ENCODE assay signal across 22 mouse cellular contexts in the genomic region with DNA sequence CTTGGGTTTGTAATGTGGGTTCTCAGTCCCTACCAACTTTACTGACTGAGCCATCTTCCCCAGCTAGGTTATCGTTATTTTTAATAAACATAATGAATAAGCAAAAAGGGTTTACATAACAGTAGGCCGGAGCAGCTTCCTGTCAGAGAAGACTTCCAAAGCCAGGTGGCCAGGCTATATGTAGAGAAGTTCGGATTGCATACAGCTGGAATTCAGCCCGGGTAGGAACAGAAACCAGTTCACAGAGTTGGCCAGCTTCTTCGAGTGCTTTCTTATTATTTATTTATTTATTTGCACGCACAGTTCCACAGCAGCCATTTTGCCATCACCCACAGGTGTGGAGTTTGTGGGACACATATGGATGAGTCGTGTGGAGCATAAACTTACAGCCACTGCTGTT. TPM values are rescaled to one million over a fixed set of nuclear protein-coding genes. Genes with fewer than 3 reads are reported as not detected.
DNase-seq lines count a peak whose midpoint lies in the region; ATAC-seq and TF ChIP-seq lines count a peak whose summit lies in the region.
"Had no signal": no experiment of that assay in that cellular context is flagged by ENCODE, and none has a peak within 500 bp of the region (broad histone marks: within the 10 kb centered on the region; RNA-seq: fewer than 3 reads in every experiment).

No protein-coding gene starts in this region.

- H3K27me3 ChIP-seq in lung, embryonic 14.5 days (ENCODE audit: insufficient read depth, low read length), result no peaks in the 10 kb centered on the region
- no peaks in the 10 kb centered on the region for H3K27me3 ChIP-seq in embryonic facial prominence, embryonic 13.5 days
- H3K27me3 ChIP-seq in intestine, embryonic 16.5 days (replicated peaks; ENCODE audit: control insufficient read depth, insufficient read depth, low read length), result no peaks in the 10 kb centered on the region
- no peaks in the 10 kb centered on the region for H3K27me3 ChIP-seq in small intestine, adult 2 months (ENCODE audit: control insufficient read depth, insufficient read depth, low read length)
- H3K27me3 ChIP-seq in hindbrain, embryonic 14.5 days (ENCODE audit: control insufficient read depth, insufficient read depth, low read length), result no peaks in the 10 kb centered on the region
- H3K27me3 ChIP-seq: heart, embryonic 13.5 days; midbrain, embryonic 13.5 days had no signal

- TF ChIP-seq CTCF in lung, embryonic 14.5 days (IDR thresholded peaks at IDR 0.05; ENCODE audit: low read depth), result no peak
- no peak for TF ChIP-seq CTCF in lung, adult 2 months (IDR thresholded peaks at IDR 0.05; ENCODE audit: insufficient read depth, low read length)
- no peak for TF ChIP-seq CTCF in small intestine, adult 2 months (IDR thresholded peaks at IDR 0.05; ENCODE audit: extremely low read depth, insufficient read length, insufficient replicate concordance, low read depth, low read length)

- peak overlapping the region; percentile 86 for H3K27ac ChIP-seq in lung, embryonic 14.5 days (ENCODE audit: low read depth)
- H3K27ac ChIP-seq in embryonic facial prominence, embryonic 13.5 days, result 0 out of 2 replicates have a peak overlapping the region, but pooled peaks have one; percentile 83
- peak overlapping the region; percentile 52 for H3K27ac ChIP-seq in intestine, embryonic 16.5 days (ENCODE audit: low read length)
- 0 out of 2 replicates have a peak overlapping the region, but pooled peaks have one; percentile 48 for H3K27ac ChIP-seq in small intestine, adult 2 months (ENCODE audit: insufficient read depth, low read depth, low read length)
- H3K27ac ChIP-seq in hindbrain, embryonic 14.5 days, result no peak overlapping the region
- H3K27ac ChIP-seq: heart, embryonic 13.5 days; hindbrain, embryonic 10.5 days; left cerebral cortex, adult 2 months; midbrain, embryonic 13.5 days had no signal

- no peaks in the 10 kb centered on the region for H3K9me3 ChIP-seq in lung, embryonic 14.5 days (ENCODE audit: low read depth, low read length)
- no peaks in the 10 kb centered on the region for H3K9me3 ChIP-seq in embryonic facial prominence, embryonic 13.5 days
- no peaks in the 10 kb centered on the region for H3K9me3 ChIP-seq in intestine, embryonic 16.5 days (ENCODE audit: control insufficient read depth, low read length)
- no peaks in the 10 kb centered on the region for H3K9me3 ChIP-seq in hindbrain, embryonic 14.5 days (ENCODE audit: control insufficient read depth, low read length)
- H3K9me3 ChIP-seq: heart, embryonic 13.5 days; hindbrain, embryonic 10.5 days; midbrain, embryonic 13.5 days had no signal

- 54% methylated on average over 7 of the region's 7 CpGs for whole genome bisulfite sequencing in lung, embryonic 14.5 days
- 59% methylated on average over 7 of the region's 7 CpGs for whole genome bisulfite sequencing in lung, adult 2 months
- WGBS in embryonic facial prominence, embryonic 13.5 days, result 79% methylated on average over 7 of the region's 7 CpGs
- 58% methylated on average over 7 of the region's 7 CpGs for WGBS in intestine, embryonic 16.5 days
- 74% methylated on average over 7 of the region's 7 CpGs for WGBS in small intestine, adult 2 months
- WGBS in hindbrain, embryonic 14.5 days, result 89% methylated on average over 7 of the region's 7 CpGs

- H3K9ac ChIP-seq in lung, embryonic 14.5 days, result no peak overlapping the region
- H3K9ac ChIP-seq in embryonic facial prominence, embryonic 13.5 days, result no peak overlapping the region
- H3K9ac ChIP-seq in intestine, embryonic 16.5 days (ENCODE audit: low read depth, low read length), result no peak overlapping the region
- H3K9ac ChIP-seq in hindbrain, embryonic 14.5 days, result no peak overlapping the region
- H3K9ac ChIP-seq: forebrain, postnatal 0 days; heart, embryonic 13.5 days; midbrain, embryonic 13.5 days had no signal

- peaks cover 14% of the 10 kb centered on the region for H3K4me1 ChIP-seq in lung, embryonic 14.5 days (ENCODE audit: insufficient read depth)
- peaks cover 9% of the 10 kb centered on the region for H3K4me1 ChIP-seq in lung, adult 2 months (ENCODE audit: control insufficient read depth, insufficient read depth, low read length)
- H3K4me1 ChIP-seq in embryonic facial prominence, embryonic 13.5 days, result peaks cover 32% of the 10 kb centered on the region
- H3K4me1 ChIP-seq in intestine, embryonic 16.5 days (ENCODE audit: control insufficient read depth, insufficient read depth, low read length), result peaks cover 7% of the 10 kb centered on the region
- peaks cover 6% of the 10 kb centered on the region for H3K4me1 ChIP-seq in small intestine, adult 2 months (ENCODE audit: control insufficient read depth, insufficient read depth, insufficient read length, low read length)
- H3K4me1 ChIP-seq in hindbrain, embryonic 14.5 days (replicated peaks; ENCODE audit: control insufficient read depth, insufficient read depth, low read length), result no peaks in the 10 kb centered on the region; the same call in 1 of the 2 replicates
- H3K4me1 ChIP-seq: midbrain, embryonic 13.5 days had no signal

- no peak overlapping the region for H3K4me2 ChIP-seq in lung, embryonic 14.5 days
- no peak overlapping the region for H3K4me2 ChIP-seq in embryonic facial prominence, embryonic 13.5 days
- H3K4me2 ChIP-seq in intestine, embryonic 16.5 days (ENCODE audit: low read depth, low read length), result no peak overlapping the region
- H3K4me2 ChIP-seq in hindbrain, embryonic 14.5 days (replicated peaks), result no peak overlapping the region
- H3K4me2 ChIP-seq: heart, embryonic 13.5 days; midbrain, embryonic 13.5 days had no signal

- no peak overlapping the region for H3K4me3 ChIP-seq in lung, embryonic 14.5 days (ENCODE audit: low read depth, low read length)
- no peak overlapping the region for H3K4me3 ChIP-seq in lung, adult 2 months (replicated peaks; ENCODE audit: extremely low read depth, low read depth, low read length)
- no peak overlapping the region for H3K4me3 ChIP-seq in embryonic facial prominence, embryonic 13.5 days
- H3K4me3 ChIP-seq in intestine, embryonic 16.5 days (ENCODE audit: low read length), result no peak overlapping the region
- H3K4me3 ChIP-seq in small intestine, adult 2 months (ENCODE audit: low read depth, low read length), result no peak overlapping the region
- H3K4me3 ChIP-seq in hindbrain, embryonic 14.5 days (replicated peaks; ENCODE audit: low read length), result no peak overlapping the region
- H3K4me3 ChIP-seq: heart, embryonic 13.5 days; hindbrain, embryonic 10.5 days; left cerebral cortex, adult 2 months; midbrain, embryonic 13.5 days had no signal

- peak; percentile 50 for DNase-seq in lung, embryonic 14.5 days
- DNase-seq in lung, adult 2 months, result no peak
- no peak for DNase-seq in hindbrain, embryonic 14.5 days (ENCODE audit: low spot score)
- DNase-seq in right cerebral cortex, postnatal 10 days (ENCODE audit: low spot score in 2 of 2), result no peak
- no peak for DNase-seq in adrenal gland, adult 18-20 months (ENCODE audit: low spot score in 2 of 2)
- DNase-seq: adrenal gland, postnatal 10 days; cerebellum, adult 8-10 months; embryo, embryonic 11 days; forebrain, postnatal 0 days; gastrocnemius, postnatal 36 days; kidney, adult 11 months; kidney, postnatal 25 days; liver; lung, postnatal 14 days; thymus, postnatal 36 days had no signal

- ATAC-seq in lung, embryonic 14.5 days (ENCODE audit: insufficient read depth), result no peak
- ATAC-seq in embryonic facial prominence, embryonic 13.5 days (ENCODE audit: insufficient number of reproducible peaks, insufficient read depth, low FRiP score, low TSS enrichment, low read depth), result no peak
- ATAC-seq in intestine, embryonic 16.5 days, result peak; percentile 25; the same call in 1 of the 2 replicates
- no peak for ATAC-seq in hindbrain, embryonic 14.5 days (ENCODE audit: low FRiP score)
- ATAC-seq: forebrain, postnatal 0 days; midbrain, embryonic 13.5 days had no signal

- no peak for TF ChIP-seq POLR2A in lung, adult 2 months (IDR thresholded peaks at IDR 0.05; ENCODE audit: borderline replicate concordance, extremely low read depth, low read depth, low read length)
- TF ChIP-seq POLR2A in small intestine, adult 2 months (IDR thresholded peaks at IDR 0.05; ENCODE audit: low read depth, low read length), result no peak

- H3K36me3 ChIP-seq in lung, embryonic 14.5 days (ENCODE audit: insufficient read depth), result peaks cover 67% of the 10 kb centered on the region
- H3K36me3 ChIP-seq in embryonic facial prominence, embryonic 13.5 days, result peaks cover 66% of the 10 kb centered on the region
- H3K36me3 ChIP-seq in intestine, embryonic 16.5 days (ENCODE audit: control insufficient read depth, insufficient read depth, low read length), result peaks cover 15% of the 10 kb centered on the region
- peaks cover 25% of the 10 kb centered on the region for H3K36me3 ChIP-seq in small intestine, adult 2 months (ENCODE audit: control insufficient read depth, insufficient read depth, low read length)
- no peaks in the 10 kb centered on the region for H3K36me3 ChIP-seq in hindbrain, embryonic 14.5 days (replicated peaks; ENCODE audit: control insufficient read depth, insufficient read depth)
- H3K36me3 ChIP-seq: hindbrain, embryonic 10.5 days; midbrain, embryonic 13.5 days had no signal

RNA-seq across cellular contexts. Expression of gene Tgfbr2, which starts 53.7 kb away (rescaled TPM):
- 51.3 and 52.3 TPM in 2 replicates for polyA plus RNA-seq in lung, embryonic 14.5 days (2014; fragmentation: Nextera tagmentation; extraction: Ambion mirVana)
- polyA plus RNA-seq in lung, adult 2 months (2012; rRNA removed), result 135 and 146 TPM in 2 replicates
- 27.0 and 33.3 TPM in 2 replicates for polyA plus RNA-seq in embryonic facial prominence, embryonic 13.5 days (2015; fragmentation: Nextera tagmentation; extraction: Ambion mirVana)
- polyA plus RNA-seq in intestine, embryonic 16.5 days (2015; fragmentation: Nextera tagmentation; extraction: Ambion mirVana), result 23.6 and 26.9 TPM in 2 replicates
- 19.6 and 27.2 TPM in 2 replicates for polyA plus RNA-seq in small intestine, adult 2 months (2012; rRNA removed)
- 10.9 and 11.4 TPM in 2 replicates for polyA plus RNA-seq in hindbrain, embryonic 14.5 days (2014; fragmentation: Nextera tagmentation; extraction: Ambion mirVana)
- total RNA-seq in adrenal gland, adult 18-20 months (2021), result 10 to 100 TPM; 61.3 to 82.4 TPM
